Mouse (Mus musculus) naive thymus-derived CD4-positive, alpha-beta T cell, adult 5 months (primary cell): ENCODE measurements around the gene Gm16223. TPM values are rescaled to one million over a fixed set of nuclear protein-coding genes. Genes with fewer than 3 reads are reported as not detected.

ENCODE experiments used
- polyA plus RNA-seq: library from polyadenylated mRNA; unstranded; fragments of 100-300 nt; shearing (Covaris generic); gene quantifications from one replicate; pipeline ENCODE4 v1.2.1, GENCODE M21; 2017

Gm16223 gene
- not detected for polyA plus RNA-seq

GRCm38 (mm10) chr5:42067476-42068187 lies at the start of gene Gm16223:
Gene Gm16223, plus strand, starts transcription at chr5:42067960.

Other genes starting within 250 kb of the Gm16223 start
- 58.8 TPM for gene Bod1l, start 223.6 kb upstream of the Gm16223 start, polyA plus RNA-seq